Mouse (Mus musculus): Measurements from ENCODE around the gene Ttpal. TPM values are rescaled to one million over a fixed set of nuclear protein-coding genes. Genes with fewer than 3 reads are reported as not detected.
"Not testable (repeated sequence)": the region's sequence is repeated elsewhere in the genome, so short reads cannot be mapped to it uniquely, and the experiment has no call there.

Ttpal gene
- polyA plus RNA-seq, 1 experiment from 2014 or later: 45.3 TPM

DNA sequence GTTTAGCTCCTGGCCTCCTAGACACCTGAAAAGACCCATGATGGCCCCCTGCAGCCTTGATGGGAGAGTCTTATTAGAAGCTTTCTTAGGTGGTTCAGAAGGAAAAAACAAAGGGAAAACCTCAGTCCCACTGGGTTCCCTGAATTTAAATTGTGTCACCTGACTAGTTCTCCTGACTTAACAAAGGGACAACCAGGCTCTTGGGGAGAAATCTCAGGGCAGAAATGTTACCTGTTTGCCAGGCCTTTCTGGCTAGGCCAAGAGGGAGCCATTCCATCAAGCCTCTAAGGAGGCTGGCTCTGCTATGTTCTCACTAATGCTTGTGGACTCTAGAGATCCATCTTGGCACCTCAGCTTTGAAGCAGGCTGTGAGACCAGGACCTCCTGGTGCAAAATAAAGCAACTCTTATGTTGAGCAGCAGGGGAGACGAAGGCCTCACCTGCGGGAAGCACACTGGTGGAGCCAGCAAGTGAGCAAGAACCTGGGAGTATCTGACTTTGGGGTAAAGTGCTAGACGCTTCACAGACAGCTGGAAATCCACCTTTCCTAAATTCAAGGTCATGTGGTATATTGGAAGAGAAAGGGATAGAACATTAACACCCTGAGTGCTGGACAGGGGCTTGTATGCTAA is 15.2 kb downstream of the Ttpal start:
- no peak overlapping the region for H3K9ac ChIP-seq (replicated peaks; ENCODE audit: low read length)
- no peaks in the 10 kb centered on the region for H3K9me3 ChIP-seq (replicated peaks; ENCODE audit: control insufficient read depth, low read length)
- no peaks in the 10 kb centered on the region for H3K27me3 ChIP-seq (ENCODE audit: control insufficient read depth, insufficient read depth, low read length)
- H3K4me2 ChIP-seq (ENCODE audit: low read depth, low read length): no peak overlapping the region
- DNase-seq (ENCODE audit: low spot score) (no peak), ATAC-seq (replicated peaks; ENCODE audit: insufficient number of reproducible peaks, low FRiP score, low TSS enrichment, low read depth) (no peak)
- no peak overlapping the region for H3K4me3 ChIP-seq (ENCODE audit: low read depth, low read length)
- WGBS: 77% methylated on average over 3 of the region's 3 CpGs
- no peaks in the 10 kb centered on the region; the same call in none of the 2 replicates for H3K36me3 ChIP-seq (replicated peaks; ENCODE audit: control insufficient read depth, insufficient read depth, low read depth, low read length)
- no peaks in the 10 kb centered on the region for H3K4me1 ChIP-seq (ENCODE audit: control insufficient read depth, insufficient read depth, low read length)
- H3K27ac ChIP-seq (replicated peaks; ENCODE audit: low read depth, low read length): no peak overlapping the region

GRCm38 (mm10) chr2:163617874-163618273 is 15.8 kb downstream of the Ttpal start:
- Histone ChIP-seq H3K4me2 (ENCODE audit: low read depth, low read length) (no peak overlapping the region), H3K36me3 (replicated peaks; ENCODE audit: control insufficient read depth, insufficient read depth, low read depth, low read length) (no peaks in the 10 kb centered on the region; the same call in none of the 2 replicates), H3K4me3 (ENCODE audit: low read depth, low read length) (no peak overlapping the region), H3K4me1 (ENCODE audit: control insufficient read depth, insufficient read depth, low read length) (no peaks in the 10 kb centered on the region), H3K27me3 (ENCODE audit: control insufficient read depth, insufficient read depth, low read length) (no peaks in the 10 kb centered on the region), H3K27ac (replicated peaks; ENCODE audit: low read depth, low read length) (no peak overlapping the region), H3K9me3 (replicated peaks; ENCODE audit: control insufficient read depth, low read length) (no peaks in the 10 kb centered on the region), H3K9ac (replicated peaks; ENCODE audit: low read length) (no peak overlapping the region)
- ATAC-seq (replicated peaks; ENCODE audit: insufficient number of reproducible peaks, low FRiP score, low TSS enrichment, low read depth): no peak
- DNase-seq (ENCODE audit: low spot score): no peak
- WGBS: 93% methylated on average over 4 of the region's 4 CpGs

DNA sequence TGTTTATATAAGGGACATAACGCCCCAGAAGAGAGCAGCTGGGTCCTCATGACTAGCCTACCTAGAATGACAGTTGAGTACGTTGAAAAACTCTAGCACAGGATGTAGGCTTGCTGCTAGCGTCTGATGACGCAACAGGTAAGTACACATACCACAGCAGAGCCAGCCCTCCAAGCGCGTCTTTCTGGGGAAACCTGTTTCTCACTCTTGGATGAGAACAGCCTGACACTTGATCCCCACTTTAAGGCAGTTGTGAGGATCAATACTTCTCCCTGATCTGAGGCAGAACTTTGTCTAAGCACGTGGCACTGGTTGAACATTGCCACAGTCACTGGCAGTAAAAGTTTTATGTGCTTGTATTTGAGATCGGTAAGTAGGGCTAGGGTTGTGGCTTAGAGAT is 18.3 kb downstream of the Ttpal start:
- H3K4me2 ChIP-seq (ENCODE audit: low read depth, low read length): no peak overlapping the region
- H3K4me1 ChIP-seq (ENCODE audit: control insufficient read depth, insufficient read depth, low read length): no peaks in the 10 kb centered on the region
- H3K36me3 ChIP-seq (replicated peaks; ENCODE audit: control insufficient read depth, insufficient read depth, low read depth, low read length): peaks cover under 1% of the 10 kb centered on the region
- DNase-seq (ENCODE audit: low spot score) (no peak), ATAC-seq (replicated peaks; ENCODE audit: insufficient number of reproducible peaks, low FRiP score, low TSS enrichment, low read depth) (no peak)
- no peak overlapping the region for H3K27ac ChIP-seq (replicated peaks; ENCODE audit: low read depth, low read length)
- no peak overlapping the region for H3K9ac ChIP-seq (replicated peaks; ENCODE audit: low read length)
- no peaks in the 10 kb centered on the region for H3K27me3 ChIP-seq (ENCODE audit: control insufficient read depth, insufficient read depth, low read length)
- 89% methylated on average over 8 of the region's 8 CpGs for WGBS
- no peaks in the 10 kb centered on the region for H3K9me3 ChIP-seq (replicated peaks; ENCODE audit: control insufficient read depth, low read length)
- H3K4me3 ChIP-seq (ENCODE audit: low read depth, low read length): no peak overlapping the region

- H3K9ac ChIP-seq (replicated peaks; ENCODE audit: low read length); H3K27me3 ChIP-seq (ENCODE audit: control insufficient read depth, insufficient read depth, low read length); H3K36me3 ChIP-seq (replicated peaks; ENCODE audit: control insufficient read depth, insufficient read depth, low read depth, low read length); H3K4me2 ChIP-seq (ENCODE audit: low read depth, low read length); H3K4me3 ChIP-seq (ENCODE audit: low read depth, low read length); ATAC-seq (replicated peaks; ENCODE audit: insufficient number of reproducible peaks, low FRiP score, low TSS enrichment, low read depth); H3K27ac ChIP-seq (replicated peaks; ENCODE audit: low read depth, low read length); DNase-seq (ENCODE audit: low spot score); H3K9me3 ChIP-seq (replicated peaks; ENCODE audit: control insufficient read depth, low read length); H3K4me1 ChIP-seq (ENCODE audit: control insufficient read depth, insufficient read depth, low read length): not testable (repeated sequence)
- 91% methylated on average over 3 of the region's 3 CpGs for WGBS
Measured at GRCm38 (mm10) chr2:163621401-163621800, 19.3 kb downstream of the Ttpal start.

DNA sequence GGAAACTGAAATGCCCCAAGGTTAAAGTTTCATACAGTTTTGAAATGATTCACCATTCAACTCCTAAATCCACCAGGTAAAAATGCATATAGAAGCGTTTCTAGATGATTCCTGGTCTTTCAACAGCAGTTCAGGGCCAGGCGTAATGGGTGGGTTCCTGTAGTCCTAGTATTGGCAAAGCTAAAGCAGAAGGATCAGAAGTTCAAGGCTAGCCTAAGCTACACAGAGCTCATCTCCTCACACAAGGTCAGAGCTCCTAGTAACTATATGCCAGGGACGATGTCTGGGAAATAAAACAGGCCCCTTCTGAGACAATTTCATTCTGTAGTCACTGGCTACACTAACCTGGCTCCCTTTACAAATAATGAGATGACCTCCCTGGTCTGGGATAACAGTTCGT is 29.1 kb downstream of the Ttpal start:
- 89% methylated on average over 4 of the region's 4 CpGs for WGBS
- Histone ChIP-seq H3K4me1 (ENCODE audit: control insufficient read depth, insufficient read depth, low read length) (no peaks in the 10 kb centered on the region), H3K27me3 (ENCODE audit: control insufficient read depth, insufficient read depth, low read length) (no peaks in the 10 kb centered on the region), H3K9me3 (replicated peaks; ENCODE audit: control insufficient read depth, low read length) (no peaks in the 10 kb centered on the region), H3K36me3 (replicated peaks; ENCODE audit: control insufficient read depth, insufficient read depth, low read depth, low read length) (peaks cover 9% of the 10 kb centered on the region), H3K4me3 (ENCODE audit: low read depth, low read length) (no peak overlapping the region), H3K27ac (replicated peaks; ENCODE audit: low read depth, low read length) (no peak overlapping the region), H3K4me2 (ENCODE audit: low read depth, low read length) (no peak overlapping the region), H3K9ac (replicated peaks; ENCODE audit: low read length) (no peak overlapping the region)
- DNase-seq (ENCODE audit: low spot score) (no peak), ATAC-seq (replicated peaks; ENCODE audit: insufficient number of reproducible peaks, low FRiP score, low TSS enrichment, low read depth) (no peak)

- no peaks in the 10 kb centered on the region for H3K9me3 ChIP-seq (replicated peaks; ENCODE audit: control insufficient read depth, low read length)
- WGBS: 91% methylated on average over 2 of the region's 2 CpGs
- no peak overlapping the region for H3K4me3 ChIP-seq (ENCODE audit: low read depth, low read length)
- DNase-seq (ENCODE audit: low spot score) (no peak), ATAC-seq (replicated peaks; ENCODE audit: insufficient number of reproducible peaks, low FRiP score, low TSS enrichment, low read depth) (no peak)
- no peaks in the 10 kb centered on the region for H3K27me3 ChIP-seq (ENCODE audit: control insufficient read depth, insufficient read depth, low read length)
- H3K4me1 ChIP-seq (ENCODE audit: control insufficient read depth, insufficient read depth, low read length): no peaks in the 10 kb centered on the region
- H3K9ac ChIP-seq (replicated peaks; ENCODE audit: low read length): no peak overlapping the region
- H3K4me2 ChIP-seq (ENCODE audit: low read depth, low read length): no peak overlapping the region
- H3K36me3 ChIP-seq (replicated peaks; ENCODE audit: control insufficient read depth, insufficient read depth, low read depth, low read length): peaks cover 9% of the 10 kb centered on the region
- no peak overlapping the region for H3K27ac ChIP-seq (replicated peaks; ENCODE audit: low read depth, low read length)
Measured at GRCm38 (mm10) chr2:163631715-163632114, 29.6 kb downstream of the Ttpal start.

DNA sequence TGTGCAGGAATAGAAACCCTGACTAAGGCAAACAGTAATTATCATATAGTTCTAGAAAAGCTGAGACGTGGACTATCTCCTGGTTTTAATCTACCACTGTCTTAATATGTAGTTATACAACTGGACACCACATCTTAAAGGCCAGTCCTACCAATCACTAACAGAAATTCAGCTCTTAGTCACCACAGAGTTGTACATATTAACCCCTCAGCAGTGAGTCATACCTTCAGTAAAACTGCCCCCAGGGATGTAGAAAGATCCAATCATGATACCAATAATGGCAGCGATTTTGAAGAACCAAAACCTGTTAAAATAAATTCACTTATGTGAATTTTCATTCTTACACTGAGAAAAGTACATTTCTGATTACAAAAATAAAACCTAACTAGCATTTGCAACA is 32.1 kb downstream of the Ttpal start:
- H3K4me1 ChIP-seq (ENCODE audit: control insufficient read depth, insufficient read depth, low read length): no peaks in the 10 kb centered on the region
- H3K36me3 ChIP-seq (replicated peaks; ENCODE audit: control insufficient read depth, insufficient read depth, low read depth, low read length): peaks cover 4% of the 10 kb centered on the region
- H3K27me3 ChIP-seq (ENCODE audit: control insufficient read depth, insufficient read depth, low read length): no peaks in the 10 kb centered on the region
- no peak for DNase-seq (ENCODE audit: low spot score)
- no peak overlapping the region for H3K9ac ChIP-seq (replicated peaks; ENCODE audit: low read length)
- no peak overlapping the region for H3K4me3 ChIP-seq (ENCODE audit: low read depth, low read length)
- no peaks in the 10 kb centered on the region for H3K9me3 ChIP-seq (replicated peaks; ENCODE audit: control insufficient read depth, low read length)
- ATAC-seq (replicated peaks; ENCODE audit: insufficient number of reproducible peaks, low FRiP score, low TSS enrichment, low read depth): no peak
- 92% methylated on average over 2 of the region's 2 CpGs for WGBS
- no peak overlapping the region for H3K27ac ChIP-seq (replicated peaks; ENCODE audit: low read depth, low read length)
- no peak overlapping the region for H3K4me2 ChIP-seq (ENCODE audit: low read depth, low read length)

DNA sequence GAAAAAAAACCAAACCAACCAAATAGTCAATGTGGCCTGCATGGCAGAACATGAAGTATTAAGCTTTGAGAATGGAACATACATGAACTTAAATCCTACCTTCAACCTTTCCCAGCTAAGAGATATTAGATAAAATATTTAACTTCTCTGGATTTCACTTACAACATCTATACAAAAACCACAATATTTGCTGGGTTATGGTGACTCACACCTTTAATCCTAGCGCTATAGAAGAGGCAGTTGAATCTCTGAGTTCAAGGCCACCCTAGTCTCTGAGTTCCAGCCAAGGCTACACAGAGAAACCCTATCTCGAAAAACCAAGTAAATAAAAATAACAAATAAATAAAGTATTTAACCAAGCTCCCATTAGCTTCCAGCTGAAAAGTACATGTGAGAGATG is 33.9 kb downstream of the Ttpal start:
- no peak for DNase-seq (ENCODE audit: low spot score)
- no peak overlapping the region for H3K4me3 ChIP-seq (ENCODE audit: low read depth, low read length)
- H3K9ac ChIP-seq (replicated peaks; ENCODE audit: low read length): no peak overlapping the region
- H3K4me1 ChIP-seq (ENCODE audit: control insufficient read depth, insufficient read depth, low read length): no peaks in the 10 kb centered on the region
- 94% methylated on average over 2 of the region's 2 CpGs for WGBS
- no peak overlapping the region for H3K27ac ChIP-seq (replicated peaks; ENCODE audit: low read depth, low read length)
- no peak overlapping the region for H3K4me2 ChIP-seq (ENCODE audit: low read depth, low read length)
- H3K36me3 ChIP-seq (replicated peaks; ENCODE audit: control insufficient read depth, insufficient read depth, low read depth, low read length): no peaks in the 10 kb centered on the region
- H3K9me3 ChIP-seq (replicated peaks; ENCODE audit: control insufficient read depth, low read length): no peaks in the 10 kb centered on the region
- ATAC-seq (replicated peaks; ENCODE audit: insufficient number of reproducible peaks, low FRiP score, low TSS enrichment, low read depth): no peak
- no peaks in the 10 kb centered on the region for H3K27me3 ChIP-seq (ENCODE audit: control insufficient read depth, insufficient read depth, low read length)
